Mouse (Mus musculus): ENCODE data around the gene Vsnl1. TPM values are rescaled to one million over a fixed set of nuclear protein-coding genes. Genes with fewer than 3 reads are reported as not detected.

Vsnl1 gene
- total and polyA plus RNA-seq, 2 experiments, result not detected

- H3K27ac ChIP-seq (replicated peaks; ENCODE audit: insufficient read depth, low read depth, low read length), result no peak overlapping the region
- H3K79me2 ChIP-seq (ENCODE audit: control insufficient read depth, insufficient read depth, low read length), result no peaks in the 10 kb centered on the region
- no peaks in the 10 kb centered on the region for H3K27me3 ChIP-seq (ENCODE audit: control insufficient read depth, insufficient read depth, low read length)
- H3K36me3 ChIP-seq (ENCODE audit: control insufficient read depth, insufficient read depth, low read length), result no peaks in the 10 kb centered on the region
- TF ChIP-seq CTCF (IDR thresholded peaks at IDR 0.05; ENCODE audit: low read depth, low read length) (no peak), POLR2A (IDR thresholded peaks at IDR 0.05; ENCODE audit: extremely low read depth, insufficient read depth, low read length) (no peak)
- no peak for DNase-seq (ENCODE audit: extremely low read depth, low read depth, low spot score)
- no peak overlapping the region for H3K9ac ChIP-seq (ENCODE audit: low read depth, low read length)
- no peak overlapping the region for H3K4me3 ChIP-seq (ENCODE audit: insufficient read depth, low read depth, low read length)
- no peaks in the 10 kb centered on the region for H3K4me1 ChIP-seq (ENCODE audit: control insufficient read depth, insufficient read depth, low read length)
- 86% methylated on average over 3 of the region's 3 CpGs for WGBS
Measured at GRCm38 (mm10) chr12:11326483-11326882, 109.9 kb downstream of the Vsnl1 start.

GRCm38 (mm10) chr12:11324480-11324879 is 111.9 kb downstream of the Vsnl1 start:
- WGBS, result 41% methylated on average over 4 of the region's 4 CpGs
- Histone ChIP-seq H3K4me3 (ENCODE audit: insufficient read depth, low read depth, low read length) (no peak overlapping the region), H3K36me3 (ENCODE audit: control insufficient read depth, insufficient read depth, low read length) (peaks cover 3% of the 10 kb centered on the region), H3K4me1 (ENCODE audit: control insufficient read depth, insufficient read depth, low read length) (no peaks in the 10 kb centered on the region), H3K9ac (ENCODE audit: low read depth, low read length) (no peak overlapping the region), H3K27me3 (ENCODE audit: control insufficient read depth, insufficient read depth, low read length) (no peaks in the 10 kb centered on the region), H3K79me2 (ENCODE audit: control insufficient read depth, insufficient read depth, low read length) (no peaks in the 10 kb centered on the region), H3K27ac (replicated peaks; ENCODE audit: insufficient read depth, low read depth, low read length) (no peak overlapping the region)
- DNase-seq (ENCODE audit: extremely low read depth, low read depth, low spot score), result no peak
- TF ChIP-seq CTCF (IDR thresholded peaks at IDR 0.05; ENCODE audit: low read depth, low read length) (no peak), POLR2A (IDR thresholded peaks at IDR 0.05; ENCODE audit: extremely low read depth, insufficient read depth, low read length) (no peak)

- Histone ChIP-seq H3K27me3 (ENCODE audit: control insufficient read depth, insufficient read depth, low read length) (no peaks in the 10 kb centered on the region), H3K4me3 (ENCODE audit: insufficient read depth, low read depth, low read length) (no peak overlapping the region), H3K27ac (replicated peaks; ENCODE audit: insufficient read depth, low read depth, low read length) (no peak overlapping the region), H3K4me1 (ENCODE audit: control insufficient read depth, insufficient read depth, low read length) (no peaks in the 10 kb centered on the region), H3K9ac (ENCODE audit: low read depth, low read length) (no peak overlapping the region), H3K36me3 (ENCODE audit: control insufficient read depth, insufficient read depth, low read length) (peaks cover 38% of the 10 kb centered on the region), H3K79me2 (ENCODE audit: control insufficient read depth, insufficient read depth, low read length) (no peaks in the 10 kb centered on the region)
- peak; percentile 19 for DNase-seq (ENCODE audit: extremely low read depth, low read depth, low spot score)
- TF ChIP-seq POLR2A (IDR thresholded peaks at IDR 0.05; ENCODE audit: extremely low read depth, insufficient read depth, low read length), result no peak
- 70% methylated on average over 6 of the region's 6 CpGs for WGBS
Measured at GRCm38 (mm10) chr12:11317671-11318070, 118.7 kb downstream of the Vsnl1 start.

- Histone ChIP-seq H3K27me3 (ENCODE audit: control insufficient read depth, insufficient read depth, low read length) (no peaks in the 10 kb centered on the region), H3K79me2 (ENCODE audit: control insufficient read depth, insufficient read depth, low read length) (no peaks in the 10 kb centered on the region), H3K27ac (replicated peaks; ENCODE audit: insufficient read depth, low read depth, low read length) (no peak overlapping the region), H3K36me3 (ENCODE audit: control insufficient read depth, insufficient read depth, low read length) (peaks cover 46% of the 10 kb centered on the region), H3K9ac (ENCODE audit: low read depth, low read length) (no peak overlapping the region), H3K4me3 (ENCODE audit: insufficient read depth, low read depth, low read length) (no peak overlapping the region), H3K4me1 (ENCODE audit: control insufficient read depth, insufficient read depth, low read length) (no peaks in the 10 kb centered on the region)
- TF ChIP-seq CTCF (IDR thresholded peaks at IDR 0.05; ENCODE audit: low read depth, low read length) (no peak), POLR2A (IDR thresholded peaks at IDR 0.05; ENCODE audit: extremely low read depth, insufficient read depth, low read length) (no peak)
- 69% methylated on average over 1 of the region's 1 CpGs for WGBS
- DNase-seq (ENCODE audit: extremely low read depth, low read depth, low spot score), result no peak
Measured at GRCm38 (mm10) chr12:11313840-11314239, 122.6 kb downstream of the Vsnl1 start.

GRCm38 (mm10) chr12:11311106-11311505 is 125.3 kb downstream of the Vsnl1 start:
- Histone ChIP-seq H3K9ac (ENCODE audit: low read depth, low read length) (no peak overlapping the region), H3K27ac (replicated peaks; ENCODE audit: insufficient read depth, low read depth, low read length) (no peak overlapping the region), H3K4me1 (ENCODE audit: control insufficient read depth, insufficient read depth, low read length) (no peaks in the 10 kb centered on the region; the same call in 1 of the 2 replicates), H3K36me3 (ENCODE audit: control insufficient read depth, insufficient read depth, low read length) (peaks cover 42% of the 10 kb centered on the region), H3K79me2 (ENCODE audit: control insufficient read depth, insufficient read depth, low read length) (no peaks in the 10 kb centered on the region), H3K27me3 (ENCODE audit: control insufficient read depth, insufficient read depth, low read length) (no peaks in the 10 kb centered on the region), H3K4me3 (ENCODE audit: insufficient read depth, low read depth, low read length) (no peak overlapping the region)
- TF ChIP-seq POLR2A (IDR thresholded peaks at IDR 0.05; ENCODE audit: extremely low read depth, insufficient read depth, low read length), result no peak
- TF ChIP-seq CTCF (IDR thresholded peaks at IDR 0.05; ENCODE audit: low read depth, low read length), result no peak
- WGBS, result 98% methylated on average over 2 of the region's 2 CpGs
- DNase-seq (ENCODE audit: extremely low read depth, low read depth, low spot score), result no peak

- DNase-seq (ENCODE audit: extremely low read depth, low read depth, low spot score), result peak; percentile 17
- no peak overlapping the region for H3K4me3 ChIP-seq (ENCODE audit: insufficient read depth, low read depth, low read length)
- 47% methylated on average over 8 of the region's 8 CpGs for WGBS
- H3K36me3 ChIP-seq (ENCODE audit: control insufficient read depth, insufficient read depth, low read length), result peaks cover 31% of the 10 kb centered on the region
- H3K27ac ChIP-seq (replicated peaks; ENCODE audit: insufficient read depth, low read depth, low read length), result no peak overlapping the region
- H3K9ac ChIP-seq (ENCODE audit: low read depth, low read length), result no peak overlapping the region
- TF ChIP-seq CTCF (IDR thresholded peaks at IDR 0.05; ENCODE audit: low read depth, low read length) (no peak), POLR2A (IDR thresholded peaks at IDR 0.05; ENCODE audit: extremely low read depth, insufficient read depth, low read length) (no peak)
- H3K27me3 ChIP-seq (ENCODE audit: control insufficient read depth, insufficient read depth, low read length), result no peaks in the 10 kb centered on the region
- no peaks in the 10 kb centered on the region; the same call in 1 of the 2 replicates for H3K4me1 ChIP-seq (ENCODE audit: control insufficient read depth, insufficient read depth, low read length)
- H3K79me2 ChIP-seq (ENCODE audit: control insufficient read depth, insufficient read depth, low read length), result no peaks in the 10 kb centered on the region
Measured at GRCm38 (mm10) chr12:11306753-11307645, 129.4 kb downstream of the Vsnl1 start.
